Mouse (Mus musculus): ENCODE measurements around the gene Pitpna. TPM values are rescaled to one million over a fixed set of nuclear protein-coding genes. Genes with fewer than 3 reads are reported as not detected.
"Not testable (repeated sequence)": the region's sequence is repeated elsewhere in the genome, so short reads cannot be mapped to it uniquely, and the experiment has no call there.

Pitpna gene
- polyA plus RNA-seq, 1 experiment from 2014 or later = 74.4 TPM

- H3K4me2 ChIP-seq = no peak overlapping the region
- peaks cover 80% of the 10 kb centered on the region for H3K36me3 ChIP-seq
- 0 out of 2 replicates have a peak overlapping the region, but pooled peaks have one; percentile 16 for H3K9ac ChIP-seq
- whole genome bisulfite sequencing = 88% methylated on average over 3 of the region's 3 CpGs
- no peaks in the 10 kb centered on the region for H3K9me3 ChIP-seq
- no peaks in the 10 kb centered on the region for H3K27me3 ChIP-seq
- no peaks in the 10 kb centered on the region; the same call in 1 of the 2 replicates for H3K4me1 ChIP-seq
- H3K4me3 ChIP-seq = no peak overlapping the region
- H3K27ac ChIP-seq = no peak overlapping the region
- no peak for ATAC-seq (ENCODE audit: insufficient number of reproducible peaks, insufficient read depth, low FRiP score, low TSS enrichment, low read depth)
Measured at GRCm38 (mm10) chr11:75596726-75597255, 8.9 kb downstream of the Pitpna start.

- Histone ChIP-seq H3K9ac (no peak overlapping the region), H3K4me2 (no peak overlapping the region), H3K27me3 (no peaks in the 10 kb centered on the region), H3K36me3 (peaks cover 80% of the 10 kb centered on the region), H3K27ac (0 out of 2 replicates have a peak overlapping the region, but pooled peaks have one; percentile 0), H3K4me1 (no peaks in the 10 kb centered on the region; the same call in 1 of the 2 replicates), H3K4me3 (no peak overlapping the region), H3K9me3 (no peaks in the 10 kb centered on the region)
- ATAC-seq (ENCODE audit: insufficient number of reproducible peaks, insufficient read depth, low FRiP score, low TSS enrichment, low read depth) = no peak
- 90% methylated on average over 6 of the region's 6 CpGs for WGBS
Measured at GRCm38 (mm10) chr11:75598004-75598403, 10.1 kb downstream of the Pitpna start.

GRCm38 (mm10) chr11:75599802-75600201 lies 11.9 kb downstream of the Pitpna start:
- H3K9me3 ChIP-seq; H3K4me3 ChIP-seq; H3K4me1 ChIP-seq; ATAC-seq (ENCODE audit: insufficient number of reproducible peaks, insufficient read depth, low FRiP score, low TSS enrichment, low read depth); H3K4me2 ChIP-seq; H3K27me3 ChIP-seq; H3K27ac ChIP-seq; H3K9ac ChIP-seq: not testable (repeated sequence)
- peaks cover 75% of the 10 kb centered on the region for H3K36me3 ChIP-seq
- WGBS = 94% methylated on average over 17 of the region's 17 CpGs

- H3K27me3 ChIP-seq = no peaks in the 10 kb centered on the region
- H3K4me1 ChIP-seq = no peaks in the 10 kb centered on the region
- H3K9me3 ChIP-seq = no peaks in the 10 kb centered on the region
- no peak for ATAC-seq (ENCODE audit: insufficient number of reproducible peaks, insufficient read depth, low FRiP score, low TSS enrichment, low read depth)
- H3K9ac ChIP-seq = no peak overlapping the region
- H3K4me2 ChIP-seq = no peak overlapping the region
- 89% methylated on average over 5 of the region's 5 CpGs for WGBS
- H3K27ac ChIP-seq = no peak overlapping the region
- no peak overlapping the region for H3K4me3 ChIP-seq
- peaks cover 73% of the 10 kb centered on the region for H3K36me3 ChIP-seq
Measured at GRCm38 (mm10) chr11:75604826-75605225, 16.9 kb downstream of the Pitpna start.

DNA sequence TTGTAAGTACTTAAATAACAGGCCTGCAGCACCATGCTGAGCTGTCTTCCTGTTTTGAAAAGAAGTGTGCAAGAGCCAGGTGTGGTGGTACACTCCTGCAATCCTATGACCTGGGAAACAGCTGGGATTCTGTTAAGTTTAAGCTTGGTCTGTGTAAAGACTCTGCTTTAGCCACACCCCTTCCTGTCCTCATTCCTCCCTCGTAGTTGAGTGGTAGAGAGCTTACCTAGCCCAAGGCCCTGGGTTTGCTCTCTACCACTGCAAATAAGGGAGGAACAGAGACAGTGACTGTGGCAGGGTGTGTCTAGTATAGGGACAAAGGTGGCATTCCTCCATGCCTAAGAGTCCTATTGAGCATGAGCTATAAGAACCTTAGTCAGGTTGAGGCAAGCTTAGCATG lies 17.4 kb downstream of the Pitpna start:
- H3K9ac ChIP-seq = no peak overlapping the region
- H3K27ac ChIP-seq = no peak overlapping the region
- peaks cover 78% of the 10 kb centered on the region for H3K36me3 ChIP-seq
- WGBS = 48% methylated on average over 1 of the region's 1 CpGs
- H3K4me2 ChIP-seq = no peak overlapping the region
- no peaks in the 10 kb centered on the region for H3K4me1 ChIP-seq
- no peaks in the 10 kb centered on the region for H3K27me3 ChIP-seq
- H3K4me3 ChIP-seq = no peak overlapping the region
- no peaks in the 10 kb centered on the region for H3K9me3 ChIP-seq
- ATAC-seq (ENCODE audit: insufficient number of reproducible peaks, insufficient read depth, low FRiP score, low TSS enrichment, low read depth) = no peak

DNA sequence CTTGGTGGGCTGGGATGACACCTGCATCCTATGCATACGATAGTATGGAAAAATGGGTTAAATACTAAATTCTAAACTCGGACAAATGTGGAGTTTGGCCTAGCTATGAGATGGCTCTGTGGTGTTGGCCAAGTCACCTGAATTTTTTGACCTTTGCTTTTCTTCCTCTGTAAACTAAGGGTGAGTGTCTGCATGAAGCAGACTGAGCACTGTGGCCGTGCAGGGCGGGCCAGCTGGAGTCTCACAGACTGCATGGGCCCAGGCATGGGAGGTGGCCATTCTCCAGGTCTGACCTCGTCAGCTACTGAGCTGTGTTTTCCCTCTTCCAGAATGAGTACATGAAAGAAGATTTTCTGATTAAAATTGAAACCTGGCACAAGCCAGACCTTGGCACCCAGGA lies 20.9 kb downstream of the Pitpna start:
- ATAC-seq (ENCODE audit: insufficient number of reproducible peaks, insufficient read depth, low FRiP score, low TSS enrichment, low read depth) = no peak
- H3K36me3 ChIP-seq = peaks cover 79% of the 10 kb centered on the region
- no peak overlapping the region for H3K4me2 ChIP-seq
- WGBS = 91% methylated on average over 5 of the region's 5 CpGs
- H3K9me3 ChIP-seq = no peaks in the 10 kb centered on the region
- no peak overlapping the region for H3K27ac ChIP-seq
- H3K4me1 ChIP-seq = no peaks in the 10 kb centered on the region
- H3K27me3 ChIP-seq = no peaks in the 10 kb centered on the region
- no peak overlapping the region for H3K9ac ChIP-seq
- H3K4me3 ChIP-seq = no peak overlapping the region

DNA sequence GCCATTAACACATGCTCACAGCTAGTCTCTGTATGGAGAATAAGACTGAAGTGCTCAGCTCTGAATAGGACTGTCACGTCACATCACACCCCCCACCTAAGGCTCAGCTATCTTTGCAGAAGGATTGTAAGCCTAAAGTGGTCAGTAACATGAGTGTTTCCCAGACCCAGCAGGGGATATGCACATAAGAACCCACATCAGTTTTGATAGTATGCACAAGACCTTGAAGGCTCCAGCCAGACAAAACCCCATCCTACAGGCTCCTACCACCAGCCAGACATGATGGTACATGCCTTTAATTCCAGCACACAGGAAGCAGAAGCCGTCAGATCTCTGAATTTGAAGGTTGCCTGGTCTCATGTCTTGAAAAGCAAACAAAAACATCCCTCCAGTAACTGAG lies 22.1 kb downstream of the Pitpna start:
- Histone ChIP-seq H3K4me2 (no peak overlapping the region), H3K36me3 (peaks cover 78% of the 10 kb centered on the region), H3K4me1 (no peaks in the 10 kb centered on the region), H3K9me3 (no peaks in the 10 kb centered on the region), H3K4me3 (no peak overlapping the region), H3K9ac (no peak overlapping the region), H3K27me3 (no peaks in the 10 kb centered on the region), H3K27ac (no peak overlapping the region)
- no peak for ATAC-seq (ENCODE audit: insufficient number of reproducible peaks, insufficient read depth, low FRiP score, low TSS enrichment, low read depth)
- 80% methylated on average over 2 of the region's 2 CpGs for WGBS

DNA sequence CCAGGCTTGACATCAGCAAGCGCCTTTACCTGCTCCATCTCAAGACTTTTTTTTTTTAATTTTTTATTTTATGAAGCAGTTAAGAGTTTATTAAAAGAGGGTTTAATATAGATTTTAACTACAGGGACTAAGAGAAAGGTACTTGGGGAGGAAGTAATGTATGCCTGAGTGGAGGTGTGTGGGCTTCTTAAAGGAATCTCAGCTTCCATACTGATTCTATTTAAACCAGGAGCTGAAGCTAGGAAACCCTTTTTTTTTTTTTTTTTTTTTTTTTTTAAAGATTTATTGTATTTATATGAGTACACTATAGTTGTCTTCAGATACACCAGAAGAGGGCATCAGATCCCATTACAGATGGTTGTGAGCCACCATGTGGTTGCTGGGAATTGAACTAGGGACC lies 26.9 kb downstream of the Pitpna start:
- no peak overlapping the region for H3K4me2 ChIP-seq
- H3K4me3 ChIP-seq = no peak overlapping the region
- no peak overlapping the region for H3K27ac ChIP-seq
- H3K4me1 ChIP-seq = no peaks in the 10 kb centered on the region
- no peak for ATAC-seq (ENCODE audit: insufficient number of reproducible peaks, insufficient read depth, low FRiP score, low TSS enrichment, low read depth)
- 100% methylated on average over 1 of the region's 1 CpGs for WGBS
- H3K9ac ChIP-seq = no peak overlapping the region
- peaks cover 80% of the 10 kb centered on the region for H3K36me3 ChIP-seq
- no peaks in the 10 kb centered on the region for H3K27me3 ChIP-seq
- no peaks in the 10 kb centered on the region for H3K9me3 ChIP-seq

DNA sequence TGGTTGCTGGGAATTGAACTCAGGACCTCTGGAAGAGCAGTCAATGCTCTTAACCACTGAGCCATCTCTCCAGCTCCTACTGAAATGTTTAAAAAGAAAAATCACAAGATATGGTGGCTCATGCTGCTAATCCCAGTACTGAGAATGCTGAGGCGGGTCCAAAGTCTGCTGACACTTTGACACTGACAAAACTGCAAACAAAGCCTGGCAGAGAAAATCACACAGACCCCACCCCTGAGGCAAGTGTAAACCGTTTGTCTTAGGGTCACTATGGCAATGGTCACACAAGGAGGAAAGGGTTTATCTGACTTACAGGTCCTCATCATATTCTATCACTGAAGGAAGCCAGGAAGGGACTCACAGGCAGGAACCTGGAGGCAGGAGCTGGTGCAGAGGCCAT lies 27.7 kb downstream of the Pitpna start:
- no peak overlapping the region for H3K9ac ChIP-seq
- no peak overlapping the region for H3K27ac ChIP-seq
- no peak overlapping the region for H3K4me3 ChIP-seq
- H3K4me1 ChIP-seq = no peaks in the 10 kb centered on the region
- no peaks in the 10 kb centered on the region for H3K9me3 ChIP-seq
- no peak for ATAC-seq (ENCODE audit: insufficient number of reproducible peaks, insufficient read depth, low FRiP score, low TSS enrichment, low read depth)
- WGBS = 88% methylated on average over 2 of the region's 2 CpGs
- H3K4me2 ChIP-seq = no peak overlapping the region
- H3K27me3 ChIP-seq = no peaks in the 10 kb centered on the region
- peaks cover 79% of the 10 kb centered on the region for H3K36me3 ChIP-seq

- ATAC-seq (ENCODE audit: insufficient number of reproducible peaks, insufficient read depth, low FRiP score, low TSS enrichment, low read depth) = no peak
- H3K27ac ChIP-seq = no peak overlapping the region
- H3K27me3 ChIP-seq = no peaks in the 10 kb centered on the region
- 88% methylated on average over 5 of the region's 5 CpGs for WGBS
- H3K4me1 ChIP-seq = no peaks in the 10 kb centered on the region
- H3K9ac ChIP-seq = no peak overlapping the region
- peaks cover 76% of the 10 kb centered on the region for H3K36me3 ChIP-seq
- H3K4me3 ChIP-seq = no peak overlapping the region
- H3K4me2 ChIP-seq = no peak overlapping the region
- H3K9me3 ChIP-seq = no peaks in the 10 kb centered on the region
Measured at GRCm38 (mm10) chr11:75619133-75619532, 31.2 kb downstream of the Pitpna start.

- no peak for ATAC-seq (ENCODE audit: insufficient number of reproducible peaks, insufficient read depth, low FRiP score, low TSS enrichment, low read depth)
- Histone ChIP-seq H3K27me3 (no peaks in the 10 kb centered on the region), H3K4me2 (no peak overlapping the region), H3K36me3 (peaks cover 73% of the 10 kb centered on the region), H3K4me1 (no peaks in the 10 kb centered on the region), H3K27ac (0 out of 2 replicates have a peak overlapping the region, but pooled peaks have one; percentile 5), H3K9me3 (no peaks in the 10 kb centered on the region), H3K9ac (no peak overlapping the region), H3K4me3 (no peak overlapping the region)
- 91% methylated on average over 12 of the region's 12 CpGs for WGBS
Measured at GRCm38 (mm10) chr11:75620136-75620780, 32.4 kb downstream of the Pitpna start.

DNA sequence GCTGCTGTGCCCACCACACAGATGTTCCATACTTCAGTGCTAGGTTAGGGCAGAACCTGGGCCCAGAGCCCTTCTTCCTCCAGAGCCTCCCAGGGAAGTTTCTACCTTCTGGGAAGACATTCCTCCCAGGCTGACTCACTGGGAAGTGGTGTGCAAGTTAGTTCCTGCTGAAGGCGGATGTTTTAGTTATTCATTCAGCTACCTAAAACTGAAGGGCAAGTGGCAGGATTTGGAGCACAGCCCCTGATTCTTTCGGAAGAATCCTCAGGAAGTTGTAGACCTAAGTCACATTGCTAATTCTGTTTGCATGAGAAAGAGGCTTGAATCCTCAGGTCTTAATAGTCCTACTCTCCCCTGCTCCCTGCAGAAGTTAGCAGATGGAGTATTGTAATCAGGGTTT lies 33.5 kb downstream of the Pitpna start:
- Histone ChIP-seq H3K9ac (no peak overlapping the region), H3K27ac (0 out of 2 replicates have a peak overlapping the region, but pooled peaks have one; percentile 22), H3K9me3 (no peaks in the 10 kb centered on the region), H3K36me3 (peaks cover 75% of the 10 kb centered on the region), H3K27me3 (no peaks in the 10 kb centered on the region), H3K4me3 (no peak overlapping the region), H3K4me2 (no peak overlapping the region), H3K4me1 (no peaks in the 10 kb centered on the region)
- WGBS = 88% methylated on average over 2 of the region's 2 CpGs
- ATAC-seq (ENCODE audit: insufficient number of reproducible peaks, insufficient read depth, low FRiP score, low TSS enrichment, low read depth) = no peak

All from embryonic facial prominence, embryonic 13.5 days (tissue).